Mouse (Mus musculus) bone marrow macrophage, adult 2 months (primary cell): ENCODE data around the gene Pus10. TPM values are rescaled to one million over a fixed set of nuclear protein-coding genes. Genes with fewer than 3 reads are reported as not detected.

Source experiments
- H3K27ac ChIP-seq: 2 replicates; pipeline ENCODE4 v1.5.1; 2012; ENCODE audit warnings: low read depth, low read length; ENCODE audit not compliant: insufficient read depth
- H3K4me1 ChIP-seq: 2 replicates; pipeline ENCODE4 v1.6.1; 2012; ENCODE audit warnings: low read length; ENCODE audit not compliant: control insufficient read depth, insufficient read depth
- H3K4me3 ChIP-seq: 2 replicates; pipeline ENCODE4 v1.5.1; 2012; ENCODE audit warnings: mild to moderate bottlenecking, low read length, moderate library complexity; ENCODE audit not compliant: insufficient read depth
- CTCF ChIP-seq: IDR thresholded peaks from 2 replicates; pipeline ENCODE4 v1.5.1; 2012; ENCODE audit warnings: low read depth, mild to moderate bottlenecking, low read length, moderate library complexity
- POLR2A ChIP-seq: IDR thresholded peaks from 2 replicates; pipeline ENCODE4 v1.6.1; 2012; ENCODE audit warnings: mild to moderate bottlenecking, low read depth, low read length, borderline replicate concordance
- polyA plus RNA-seq: library from polyadenylated mRNA; stranded (reverse); fragments of >200 nt; gene quantifications from 2 replicates; pipeline ENCODE4 v1.2.4, GENCODE M21; 2012; ENCODE audit not compliant: missing spikeins, insufficient read depth, insufficient read length

Pus10 gene
- polyA plus RNA-seq, 1 experiment: 15.6 TPM

GRCm38 (mm10) chr11:23664232-23664631, 1.2 kb upstream of the Pus10 start:
- Histone ChIP-seq H3K4me3 (no peak overlapping the region), H3K27ac (no peak overlapping the region), H3K4me1 (peaks cover 8% of the 10 kb centered on the region)
- TF ChIP-seq POLR2A (no peak), CTCF (no peak)

- no peak for TF ChIP-seq POLR2A
- no peak for TF ChIP-seq CTCF
- Histone ChIP-seq H3K4me1 (peaks cover 6% of the 10 kb centered on the region), H3K27ac (peak within 1 kb of the TSS; percentile 90), H3K4me3 (peak within 1 kb of the TSS; percentile 83)
Measured at GRCm38 (mm10) chr11:23665798-23666501, 476 bp downstream of the Pus10 start, which contains the start of gene Pex13. Gene Pex13 (minus strand): TSS chr11:23665959.

GRCm38 (mm10) chr11:23666526-23666925, 1.1 kb downstream of the Pus10 start:
- TF ChIP-seq POLR2A (no peak), CTCF (no peak)
- Histone ChIP-seq H3K27ac (peak overlapping the region; percentile 90), H3K4me3 (peak overlapping the region; percentile 83), H3K4me1 (peaks cover 6% of the 10 kb centered on the region)

GRCm38 (mm10) chr11:23667128-23667527, 1.7 kb downstream of the Pus10 start:
- no peak for TF ChIP-seq CTCF
- no peak for TF ChIP-seq POLR2A
- Histone ChIP-seq H3K27ac (peak overlapping the region; percentile 43; the same call in 1 of the 2 replicates), H3K4me1 (peaks cover 6% of the 10 kb centered on the region), H3K4me3 (peak overlapping the region; percentile 54)

- TF ChIP-seq POLR2A: no peak
- TF ChIP-seq CTCF: no peak
Measured at GRCm38 (mm10) chr11:23672256-23672749, 6.8 kb downstream of the Pus10 start.

GRCm38 (mm10) chr11:23676100-23676499, 10.6 kb downstream of the Pus10 start:
- TF ChIP-seq POLR2A: no peak
- no peak for TF ChIP-seq CTCF
- H3K4me3 ChIP-seq: no peak overlapping the region
- H3K4me1 ChIP-seq: peaks cover 10% of the 10 kb centered on the region
- H3K27ac ChIP-seq: no peak overlapping the region

More at GRCm38 (mm10) chr11:23672256-23672749, 6.8 kb downstream of the Pus10 start:
- Histone ChIP-seq H3K27ac (no peak overlapping the region), H3K4me3 (no peak overlapping the region), H3K4me1 (no peaks in the 10 kb centered on the region)

GRCm38 (mm10) chr11:23679044-23679642, 13.7 kb downstream of the Pus10 start:
- Histone ChIP-seq H3K4me3 (no peak overlapping the region), H3K4me1 (peaks cover 34% of the 10 kb centered on the region)
- no peak for TF ChIP-seq CTCF
- TF ChIP-seq POLR2A: no peak

GRCm38 (mm10) chr11:23680435-23680950, 15.0 kb downstream of the Pus10 start:
- TF ChIP-seq CTCF (no peak), POLR2A (no peak)
- Histone ChIP-seq H3K27ac (0 out of 2 replicates have a peak overlapping the region, but pooled peaks have one; percentile 7), H3K4me1 (peaks cover 36% of the 10 kb centered on the region), H3K4me3 (no peak overlapping the region)

More at GRCm38 (mm10) chr11:23679044-23679642, 13.7 kb downstream of the Pus10 start:
- no peak overlapping the region for H3K27ac ChIP-seq

- H3K4me1 ChIP-seq: peaks cover 42% of the 10 kb centered on the region
- peak overlapping the region; percentile 93 for H3K27ac ChIP-seq
- TF ChIP-seq POLR2A (no peak), CTCF (no peak)
- H3K4me3 ChIP-seq: peak overlapping the region; percentile 17; the same call in 1 of the 2 replicates
Measured at GRCm38 (mm10) chr11:23682561-23682960, 17.1 kb downstream of the Pus10 start.

GRCm38 (mm10) chr11:23686671-23687070, 21.2 kb downstream of the Pus10 start:
- no peak for TF ChIP-seq POLR2A
- TF ChIP-seq CTCF: no peak
- Histone ChIP-seq H3K27ac (no peak overlapping the region), H3K4me1 (peaks cover 37% of the 10 kb centered on the region), H3K4me3 (no peak overlapping the region)
